Comparison of ENCODE assay signal across 10 mouse cellular contexts in the genomic region with DNA sequence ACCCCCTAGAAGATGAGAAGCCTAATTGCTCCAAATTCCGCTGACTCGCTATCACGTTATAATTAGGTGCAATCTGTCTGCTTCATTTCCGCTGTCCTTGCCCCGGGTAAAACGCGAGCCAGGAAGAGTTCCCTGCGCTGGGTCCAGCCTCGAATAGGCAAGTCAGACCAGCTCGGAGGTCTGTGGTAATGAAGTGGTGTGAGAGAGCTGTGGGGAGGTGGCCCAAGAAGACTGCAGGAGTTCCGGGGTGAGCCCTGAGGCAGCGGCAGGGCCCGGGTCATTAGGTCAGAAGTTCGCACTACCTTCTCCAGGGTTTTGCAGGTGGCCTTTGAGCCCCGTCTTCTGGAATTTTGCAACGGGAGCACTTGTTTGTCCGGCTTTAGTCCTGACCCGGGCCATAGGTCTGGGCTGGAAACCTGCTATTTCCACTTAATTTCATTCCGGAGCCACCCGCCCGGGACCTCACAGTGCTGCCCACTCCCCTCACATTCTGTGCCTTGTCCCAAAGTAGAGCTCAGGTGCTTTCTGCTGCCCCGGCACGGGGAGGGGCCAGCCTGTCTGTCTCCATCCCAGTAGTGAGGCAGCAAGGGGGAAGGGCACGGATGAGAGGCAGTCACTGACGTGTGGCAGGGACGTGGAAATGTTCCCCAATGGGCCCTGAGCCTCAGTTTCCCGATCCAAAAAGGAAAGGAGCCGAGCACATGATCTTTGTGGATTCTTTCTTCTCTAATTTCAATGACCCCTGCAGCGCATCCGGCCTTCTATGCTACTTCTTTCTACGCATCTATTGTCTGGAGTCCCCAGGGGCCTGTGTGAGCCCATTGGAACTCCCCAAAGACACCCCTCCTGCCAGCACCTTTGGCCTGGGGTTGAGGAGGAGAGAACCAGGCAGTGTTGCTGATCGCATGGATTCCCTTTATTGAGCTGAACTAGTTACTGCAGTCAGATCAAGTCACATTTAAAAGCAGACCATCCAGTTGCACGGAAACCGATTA.
A peak's percentile ranks its signal among the peaks of the same experiment; 100 is the strongest.
DNase-seq lines count a peak whose midpoint lies in the region; ATAC-seq and TF ChIP-seq lines count a peak whose summit lies in the region.
"Had no signal": no experiment of that assay in that cellular context is flagged by ENCODE, and none has a peak within 500 bp of the region (broad histone marks: within the 10 kb centered on the region; RNA-seq: fewer than 3 reads in every experiment).

No protein-coding gene starts in this region.

- TF ChIP-seq CTCF in brain, embryonic 14.5 days (IDR thresholded peaks at IDR 0.05; ENCODE audit: borderline replicate concordance, extremely low read depth, insufficient read depth, insufficient read length): no peak

- no peak for ATAC-seq in kidney, embryonic 14.5 days (ENCODE audit: low FRiP score, low TSS enrichment)
- no peak for ATAC-seq in hindbrain, embryonic 15.5 days (ENCODE audit: low FRiP score, low read depth)
- ATAC-seq in midbrain, embryonic 16.5 days: no peak

- H3K9ac ChIP-seq in kidney, embryonic 14.5 days (ENCODE audit: low read depth, low read length): 0 out of 2 replicates have a peak overlapping the region, but pooled peaks have one; percentile 24
- H3K9ac ChIP-seq in hindbrain, embryonic 15.5 days: no peak overlapping the region
- H3K9ac ChIP-seq in midbrain, embryonic 16.5 days (ENCODE audit: low read depth, low read length): peak overlapping the region; percentile 40; the same call in 1 of the 2 replicates
- H3K9ac ChIP-seq: liver, embryonic 14.5 days had no signal

- H3K27ac ChIP-seq in kidney, embryonic 14.5 days (ENCODE audit: low read depth, low read length): no peak overlapping the region
- H3K27ac ChIP-seq in hindbrain, embryonic 15.5 days (replicated peaks): peak overlapping the region; percentile 54
- H3K27ac ChIP-seq in midbrain, embryonic 16.5 days (ENCODE audit: low read length): peak overlapping the region; percentile 63
- H3K27ac ChIP-seq: liver, embryonic 14.5 days had no signal

- 16% methylated on average over 34 of the region's 34 CpGs for WGBS in kidney, embryonic 14.5 days
- 13% methylated on average over 34 of the region's 34 CpGs for WGBS in hindbrain, embryonic 15.5 days
- WGBS in midbrain, embryonic 16.5 days: 16% methylated on average over 34 of the region's 34 CpGs

- peak overlapping the region; percentile 32 for H3K4me3 ChIP-seq in kidney, embryonic 14.5 days (ENCODE audit: low read length)
- no peak overlapping the region for H3K4me3 ChIP-seq in hindbrain, embryonic 15.5 days
- H3K4me3 ChIP-seq in midbrain, embryonic 16.5 days (ENCODE audit: low read depth, low read length): no peak overlapping the region

- no peaks in the 10 kb centered on the region for H3K9me3 ChIP-seq in kidney, embryonic 14.5 days (ENCODE audit: control insufficient read depth, low read length)
- no peaks in the 10 kb centered on the region for H3K9me3 ChIP-seq in hindbrain, embryonic 15.5 days
- no peaks in the 10 kb centered on the region for H3K9me3 ChIP-seq in midbrain, embryonic 16.5 days (replicated peaks; ENCODE audit: control insufficient read depth, low read length, poor library complexity, severe bottlenecking)

- no peak for DNase-seq in kidney, postnatal 25 days
- DNase-seq in brain, embryonic 14.5 days (ENCODE audit: low read depth): peak; percentile 72
- DNase-seq in frontal cortex, postnatal 25 days (ENCODE audit: low spot score in 2 of 2): no peak
- DNase-seq in cerebellum, postnatal 4 days (ENCODE audit: low spot score in 2 of 2): no peak
- no peak for DNase-seq in thymus, postnatal 25 days

- no peaks in the 10 kb centered on the region for H3K36me3 ChIP-seq in kidney, embryonic 14.5 days (ENCODE audit: control insufficient read depth, insufficient read depth, low read length)
- no peaks in the 10 kb centered on the region for H3K36me3 ChIP-seq in hindbrain, embryonic 15.5 days
- H3K36me3 ChIP-seq in midbrain, embryonic 16.5 days (ENCODE audit: control insufficient read depth, insufficient read depth, low read length): no peaks in the 10 kb centered on the region
- H3K36me3 ChIP-seq: G1E had no signal

- H3K27me3 ChIP-seq in kidney, embryonic 14.5 days (ENCODE audit: control insufficient read depth, insufficient read depth, low read length): peaks cover 14% of the 10 kb centered on the region
- no peaks in the 10 kb centered on the region for H3K27me3 ChIP-seq in hindbrain, embryonic 15.5 days
- H3K27me3 ChIP-seq in midbrain, embryonic 16.5 days (ENCODE audit: control insufficient read depth, insufficient read depth, low read depth, low read length): no peaks in the 10 kb centered on the region

- peak overlapping the region; percentile 67 for H3K4me2 ChIP-seq in kidney, embryonic 14.5 days (replicated peaks; ENCODE audit: low read depth, low read length)
- peak overlapping the region; percentile 47 for H3K4me2 ChIP-seq in hindbrain, embryonic 15.5 days
- peak overlapping the region; percentile 60; the same call in 1 of the 2 replicates for H3K4me2 ChIP-seq in midbrain, embryonic 16.5 days (ENCODE audit: low read length)

- H3K4me1 ChIP-seq in kidney, embryonic 14.5 days (ENCODE audit: control insufficient read depth, insufficient read depth, low read length): peaks cover 33% of the 10 kb centered on the region
- peaks cover 63% of the 10 kb centered on the region for H3K4me1 ChIP-seq in hindbrain, embryonic 15.5 days (replicated peaks)
- H3K4me1 ChIP-seq in midbrain, embryonic 16.5 days (ENCODE audit: control insufficient read depth, insufficient read depth, low read length): peaks cover 56% of the 10 kb centered on the region

- no peak for TF ChIP-seq POLR2A in brain, embryonic 14.5 days (IDR thresholded peaks at IDR 0.05; ENCODE audit: borderline replicate concordance, extremely low read depth, insufficient read depth, insufficient read length, poor library complexity, severe bottlenecking)
